Mouse (Mus musculus) embryo, embryonic 11 days (tissue): Measurements from ENCODE around the gene Prokr1.

Experiments
- DNase-seq: peaks from one replicate; pipeline ENCODE4 v3.0.0-alpha.2; 2015

The Prokr1 gene

DNA sequence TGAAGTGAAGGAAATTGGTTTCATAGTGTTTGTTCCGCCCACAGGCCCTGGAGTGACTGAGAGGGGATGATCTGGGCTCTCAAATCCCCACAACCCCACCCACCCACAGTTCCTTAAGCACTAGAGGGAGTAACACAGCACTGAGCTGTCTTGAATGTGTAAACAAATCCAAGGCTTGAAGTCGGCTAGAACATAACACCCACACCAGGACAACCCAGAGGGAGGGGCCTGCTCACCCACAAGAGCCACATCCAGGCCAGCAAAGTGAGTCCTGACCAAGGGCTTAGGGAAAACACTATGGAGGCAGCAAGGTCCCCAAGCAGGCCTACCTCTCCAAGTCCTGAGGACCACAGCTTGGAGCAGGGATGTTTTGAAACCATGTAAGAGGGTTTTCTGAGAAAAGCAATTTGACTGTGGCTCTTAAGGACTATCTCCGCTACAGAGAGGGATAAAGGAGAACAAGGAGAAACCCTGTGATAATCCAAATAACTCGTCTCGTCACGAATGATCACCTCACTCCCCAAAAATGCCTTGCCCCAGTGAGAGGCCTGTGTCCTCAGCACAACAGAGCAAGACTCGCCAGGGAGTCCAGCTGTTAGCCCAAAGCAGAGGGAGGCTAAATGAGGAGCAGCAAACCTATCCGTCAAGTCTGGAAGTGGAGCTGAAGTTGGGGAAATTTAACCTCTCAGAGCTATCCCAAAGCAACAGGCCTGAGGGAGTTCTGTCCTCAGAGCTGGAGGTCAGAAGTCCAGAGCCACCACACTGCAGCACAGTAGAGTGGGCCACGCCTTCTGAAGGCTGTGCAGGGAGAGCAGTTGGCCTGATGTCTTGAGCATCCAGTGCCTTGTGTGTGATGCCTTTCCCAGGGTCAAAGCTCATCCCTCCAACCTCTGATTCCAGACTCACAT is 22.6 kb downstream of the Prokr1 start:
- no peak for DNase-seq

DNA sequence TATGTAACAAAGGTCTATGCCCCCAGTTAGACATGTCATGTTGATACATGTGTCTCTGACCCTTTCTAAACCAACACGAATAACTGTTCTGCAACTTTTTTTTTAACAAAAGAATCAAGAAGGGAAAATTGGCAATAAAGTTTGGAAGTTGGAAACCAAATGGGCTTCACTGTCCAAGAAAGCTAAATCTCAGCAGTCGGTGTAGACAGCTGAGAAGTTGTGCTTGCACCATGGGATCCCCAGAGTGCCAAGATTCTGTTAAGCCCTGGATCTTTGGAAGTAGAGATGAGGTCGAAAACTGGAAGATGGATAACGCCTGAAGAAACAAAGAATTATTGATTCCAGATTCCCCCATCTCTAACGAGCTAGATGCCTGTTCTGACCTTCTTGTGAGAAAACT is 25.4 kb downstream of the Prokr1 start:
- no peak for DNase-seq

DNA sequence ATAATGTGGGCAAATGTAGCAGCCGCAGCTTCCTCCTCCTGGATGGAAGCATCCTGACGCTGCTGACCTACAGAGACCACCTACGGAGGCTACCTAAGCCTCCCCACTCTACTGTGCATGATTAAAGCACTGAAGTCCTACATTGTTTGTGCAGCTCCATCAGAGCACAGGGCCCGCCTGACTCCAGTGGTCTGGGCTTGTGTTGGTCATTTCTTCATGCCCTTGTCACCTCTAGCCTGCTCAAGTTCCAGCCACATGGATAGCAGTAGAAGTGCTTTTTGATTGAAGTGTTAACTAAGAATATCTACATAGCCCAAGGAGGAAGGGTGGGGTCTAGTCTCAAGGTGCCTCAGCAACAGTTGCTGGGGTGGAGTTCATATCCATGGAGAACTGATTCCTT is 26.2 kb downstream of the Prokr1 start:
- DNase-seq: no peak

DNA sequence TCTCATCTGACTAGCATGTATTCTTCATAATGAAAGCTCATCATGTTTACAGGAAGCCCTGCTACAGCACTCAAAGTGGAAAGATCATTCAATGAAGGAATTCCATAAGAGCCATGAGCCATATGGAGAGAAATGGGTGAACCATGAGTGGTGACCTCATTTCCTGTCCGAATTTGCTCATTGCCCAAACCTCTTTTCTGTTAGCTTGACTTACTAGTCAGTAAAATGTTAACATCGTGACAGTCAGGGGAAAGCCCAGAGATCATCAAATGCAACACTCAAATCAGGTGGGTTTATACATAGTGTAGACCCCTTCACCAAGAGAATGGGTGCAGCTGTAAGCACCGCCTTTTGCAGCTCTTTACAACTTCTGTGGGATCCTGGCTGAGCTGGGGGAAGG is 36.8 kb downstream of the Prokr1 start:
- no peak for DNase-seq

DNA sequence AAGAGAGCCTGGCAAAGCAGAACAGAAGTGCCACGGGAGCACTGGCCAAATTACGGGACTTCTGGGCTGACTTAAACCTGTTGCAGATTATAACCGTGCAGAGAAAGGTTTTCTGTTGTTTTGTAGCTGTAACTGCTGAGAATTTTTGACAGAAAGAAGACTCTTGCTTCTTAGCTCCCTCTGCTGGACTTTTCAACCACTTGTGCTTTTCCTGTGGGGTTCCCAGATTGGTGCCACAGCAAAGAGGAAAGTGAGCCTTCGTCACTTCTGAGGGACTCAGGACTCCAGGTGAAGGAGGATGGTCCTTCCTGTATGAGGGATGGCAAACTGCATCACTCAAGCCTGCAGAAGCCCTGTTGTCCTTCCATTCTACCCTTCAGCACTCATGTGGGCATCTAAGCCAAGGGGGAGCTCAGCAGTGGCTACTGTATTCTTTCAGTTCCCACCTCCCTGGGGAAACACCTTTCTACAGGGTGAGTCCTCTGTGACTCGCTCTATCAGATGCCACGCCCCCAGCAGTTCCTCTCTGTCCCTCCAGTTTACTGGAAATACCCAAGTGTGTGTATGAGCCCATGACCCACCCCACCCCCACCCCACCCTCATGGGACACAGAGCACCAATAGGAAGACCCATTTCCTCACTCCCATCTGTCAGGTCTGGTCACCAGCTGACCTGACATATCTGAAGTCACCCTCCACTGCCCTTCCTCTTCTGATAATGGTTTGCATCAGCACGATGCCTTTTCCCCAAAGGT is 38.3 kb downstream of the Prokr1 start:
- peak; percentile 46 for DNase-seq

DNA sequence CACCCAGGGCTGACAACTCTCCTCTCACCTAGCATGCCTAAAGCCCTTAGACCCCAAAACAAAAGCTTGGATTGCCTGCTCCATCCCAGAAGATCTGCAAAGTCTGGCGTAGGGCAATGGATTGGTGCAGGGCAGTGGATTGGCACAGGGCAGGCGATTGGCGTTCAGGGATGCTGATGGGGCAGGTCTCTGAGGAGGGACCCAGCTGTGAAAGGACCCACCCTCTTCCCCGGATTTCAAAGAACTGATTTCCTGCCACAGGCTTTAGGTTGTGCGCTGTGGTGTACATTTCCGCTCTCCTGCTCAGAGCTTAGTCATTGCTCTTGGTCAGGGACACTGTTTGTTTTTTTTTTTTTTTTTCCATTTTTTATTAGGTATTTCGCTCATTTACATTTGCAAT is 42.7 kb downstream of the Prokr1 start:
- DNase-seq: no peak

DNA sequence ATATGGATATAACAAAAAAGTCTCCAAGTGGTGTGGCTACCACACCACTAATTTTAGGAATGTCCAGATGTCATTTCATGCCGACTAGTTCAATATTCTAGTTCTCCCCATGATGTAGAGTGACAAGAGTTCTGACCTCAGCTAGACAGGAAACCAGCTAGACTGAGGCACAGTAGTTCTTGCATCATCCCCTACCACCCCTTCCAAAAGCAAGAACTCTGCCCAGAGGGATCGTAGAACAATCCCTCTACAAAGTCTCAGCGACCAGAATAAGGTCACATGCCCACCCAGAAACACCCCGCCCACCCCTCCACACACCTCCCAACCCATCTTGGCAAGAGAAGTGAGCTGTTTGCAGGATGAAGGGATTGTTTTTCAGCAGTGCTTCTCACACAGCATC is 43.1 kb downstream of the Prokr1 start:
- no peak for DNase-seq

DNA sequence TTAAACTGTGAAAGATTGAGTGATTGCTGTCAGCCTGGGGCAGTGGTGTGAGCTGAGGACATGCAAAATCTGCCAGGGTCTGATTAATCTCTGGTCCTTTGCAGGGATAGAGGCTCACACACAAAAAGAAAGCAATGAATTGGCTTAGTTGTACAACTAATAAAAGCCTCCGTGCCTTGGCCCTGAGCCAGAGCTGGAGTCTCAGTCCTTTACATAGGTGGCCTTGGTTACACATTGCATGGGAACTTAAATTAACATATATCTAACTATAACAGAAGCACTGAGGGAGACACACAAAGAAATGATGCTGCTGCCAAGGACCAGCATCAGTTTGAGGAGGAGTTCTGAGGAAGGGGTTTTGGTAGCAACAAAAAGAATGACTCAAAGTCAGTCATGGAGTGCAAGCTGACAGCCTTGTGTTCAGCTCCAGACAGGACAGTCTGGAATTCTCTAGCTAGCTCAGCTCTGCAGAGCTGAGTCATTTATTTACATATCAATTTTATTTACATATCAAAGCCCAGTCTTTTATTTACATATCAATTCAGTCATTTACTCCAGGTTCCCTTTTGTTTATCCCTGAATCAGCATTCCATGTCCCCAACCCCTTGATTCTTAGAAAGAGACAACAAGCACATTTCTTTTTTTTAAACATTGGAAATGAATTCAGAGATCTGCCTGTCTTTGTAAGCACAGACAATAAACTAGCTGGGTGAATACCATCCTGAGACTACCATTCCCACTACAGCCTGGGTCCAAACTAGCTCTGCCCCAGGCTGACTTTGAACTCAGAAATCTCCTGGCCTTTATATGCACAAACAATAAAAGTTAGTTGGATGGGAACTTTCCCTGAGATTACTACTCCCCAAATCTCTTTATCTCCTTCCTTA is 45.0 kb downstream of the Prokr1 start:
- DNase-seq: peak; percentile 57

DNA sequence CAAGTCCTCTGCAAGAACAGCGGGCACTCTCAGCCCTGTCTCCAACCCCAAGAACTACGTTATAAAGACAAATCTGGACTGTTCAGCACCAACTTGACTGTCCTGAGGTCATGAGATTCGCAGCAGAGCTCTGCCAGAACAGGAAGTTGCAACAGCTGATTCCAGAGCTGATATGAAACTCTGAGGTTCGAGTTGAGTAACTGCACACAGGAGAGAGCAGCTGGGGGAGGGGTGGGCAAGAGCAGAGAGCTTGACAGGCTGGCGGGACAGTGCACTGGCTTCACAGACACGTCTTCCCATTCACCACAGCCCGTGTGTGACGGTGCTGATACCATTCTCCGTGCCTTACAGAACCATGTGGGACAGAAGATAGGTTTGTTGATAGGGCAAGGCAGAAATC is 48.5 kb downstream of the Prokr1 start:
- DNase-seq: no peak

DNA sequence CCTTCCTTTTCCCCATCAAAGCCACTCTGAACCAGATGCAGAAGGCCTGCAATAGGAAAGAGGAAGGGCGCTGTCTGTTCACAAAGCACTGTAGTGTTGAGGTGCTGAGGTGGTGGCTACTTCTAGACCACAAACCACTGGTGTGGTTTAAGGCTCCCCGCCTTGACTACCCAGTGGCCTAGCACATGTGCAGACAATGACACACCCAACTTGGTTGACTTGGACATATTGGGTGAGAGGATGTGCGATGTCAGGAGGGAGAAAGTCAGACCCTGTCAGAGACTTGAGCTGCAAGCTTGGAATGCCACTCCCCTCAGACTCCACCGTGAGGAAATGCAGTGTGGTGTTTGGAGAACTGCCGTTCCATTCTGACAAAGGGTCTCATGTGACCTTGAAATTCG is 49.4 kb downstream of the Prokr1 start:
- DNase-seq: no peak

DNA sequence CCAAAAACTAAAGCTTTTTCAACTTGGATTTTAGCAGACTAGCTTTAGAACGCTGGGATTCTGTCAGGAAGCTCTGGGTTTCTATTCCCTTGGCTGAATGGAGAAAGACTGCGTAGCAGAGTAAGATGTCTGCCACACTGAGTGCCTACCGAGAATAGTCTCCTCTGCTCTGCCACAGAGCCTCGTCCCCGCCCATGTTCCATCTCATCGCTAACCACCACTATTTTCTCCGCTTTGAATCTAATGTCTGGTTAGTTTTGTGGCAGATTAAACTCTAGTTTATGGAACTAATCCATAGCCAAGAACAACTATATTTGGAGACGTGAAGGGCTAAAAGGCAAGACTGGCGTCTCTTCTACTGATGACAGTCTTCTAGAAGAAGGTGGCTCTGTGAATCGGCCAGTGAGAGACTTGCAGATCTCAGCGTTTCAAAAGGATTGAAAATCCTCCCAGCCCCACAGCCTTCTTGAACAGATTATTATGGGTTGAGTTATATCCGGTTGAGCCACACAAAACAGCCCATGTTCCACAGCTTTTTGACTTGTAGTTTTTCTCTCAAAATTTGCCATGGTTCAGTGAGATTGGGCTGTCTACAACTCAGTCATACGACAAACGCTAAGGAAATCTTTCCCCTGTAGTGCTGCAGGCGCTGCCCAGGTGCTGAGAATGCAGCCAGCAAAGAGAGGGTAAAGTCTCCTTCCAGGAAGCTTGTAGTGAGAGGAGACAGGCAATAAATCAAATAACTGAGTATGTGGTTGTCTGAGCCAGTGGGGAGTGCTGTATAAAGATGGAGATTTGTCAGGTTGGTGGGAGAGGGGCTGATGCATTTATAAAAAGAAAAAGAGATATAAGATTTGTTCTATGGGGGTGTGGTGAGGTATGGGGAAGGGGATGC is 51.9 kb downstream of the Prokr1 start:
- DNase-seq: no peak

DNA sequence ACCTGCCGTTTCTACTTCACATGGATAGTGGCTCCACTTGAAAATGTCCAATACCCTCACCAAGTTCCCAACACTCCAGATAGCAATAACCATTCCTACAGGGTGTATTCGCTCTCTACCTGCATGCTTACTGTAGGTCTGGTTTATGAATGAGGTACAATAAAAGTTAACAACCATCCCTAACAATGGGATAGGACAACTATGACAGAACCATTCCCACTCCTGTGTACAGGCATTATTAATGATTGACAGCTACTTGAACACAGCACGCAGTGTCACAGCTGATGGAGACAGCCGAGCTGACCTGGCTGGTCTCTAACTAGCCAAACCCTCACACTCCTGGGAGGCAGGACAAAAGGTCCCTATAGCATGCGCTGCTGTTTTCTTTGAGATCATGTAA is 52.9 kb downstream of the Prokr1 start:
- no peak for DNase-seq

DNA sequence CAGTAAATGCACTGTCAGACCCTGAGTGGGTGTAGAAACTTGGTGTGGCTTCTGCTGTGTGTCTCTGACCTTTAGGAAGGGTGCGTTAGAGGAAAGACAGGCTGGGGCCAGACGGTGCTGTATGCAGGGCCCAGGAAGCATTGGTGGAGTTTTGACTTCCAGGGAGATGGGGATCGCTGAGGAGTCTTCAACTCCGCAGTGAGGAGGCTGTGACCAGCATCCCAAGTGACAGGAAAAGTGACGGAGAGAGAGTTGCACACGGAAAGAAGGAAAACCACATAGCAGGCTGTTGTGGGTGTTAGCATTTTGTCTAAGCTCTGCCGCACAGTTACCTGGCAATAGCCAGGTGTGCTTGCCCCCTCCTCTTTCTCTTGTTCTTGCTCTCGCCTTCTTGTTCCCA is 54.3 kb downstream of the Prokr1 start:
- no peak for DNase-seq

DNA sequence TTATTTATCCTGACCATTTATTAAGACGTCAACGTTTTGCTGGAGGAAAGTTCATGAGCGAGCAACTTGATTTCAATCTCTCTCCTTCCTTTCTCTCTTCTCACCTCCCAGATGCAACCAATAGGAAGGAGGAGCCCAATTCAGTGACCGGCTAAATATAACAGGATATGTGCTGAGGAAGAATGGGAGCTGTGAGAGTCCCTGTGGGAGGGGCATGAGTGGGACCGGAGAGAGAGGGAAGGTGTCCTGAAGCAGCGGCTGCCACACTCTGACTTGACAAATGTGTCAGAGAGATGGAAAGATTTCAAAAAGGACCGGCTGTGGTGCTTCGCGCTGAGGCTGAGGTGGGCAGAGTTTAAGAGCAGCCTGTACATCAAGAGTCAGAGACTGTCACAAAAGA is 54.9 kb downstream of the Prokr1 start:
- DNase-seq: no peak

DNA sequence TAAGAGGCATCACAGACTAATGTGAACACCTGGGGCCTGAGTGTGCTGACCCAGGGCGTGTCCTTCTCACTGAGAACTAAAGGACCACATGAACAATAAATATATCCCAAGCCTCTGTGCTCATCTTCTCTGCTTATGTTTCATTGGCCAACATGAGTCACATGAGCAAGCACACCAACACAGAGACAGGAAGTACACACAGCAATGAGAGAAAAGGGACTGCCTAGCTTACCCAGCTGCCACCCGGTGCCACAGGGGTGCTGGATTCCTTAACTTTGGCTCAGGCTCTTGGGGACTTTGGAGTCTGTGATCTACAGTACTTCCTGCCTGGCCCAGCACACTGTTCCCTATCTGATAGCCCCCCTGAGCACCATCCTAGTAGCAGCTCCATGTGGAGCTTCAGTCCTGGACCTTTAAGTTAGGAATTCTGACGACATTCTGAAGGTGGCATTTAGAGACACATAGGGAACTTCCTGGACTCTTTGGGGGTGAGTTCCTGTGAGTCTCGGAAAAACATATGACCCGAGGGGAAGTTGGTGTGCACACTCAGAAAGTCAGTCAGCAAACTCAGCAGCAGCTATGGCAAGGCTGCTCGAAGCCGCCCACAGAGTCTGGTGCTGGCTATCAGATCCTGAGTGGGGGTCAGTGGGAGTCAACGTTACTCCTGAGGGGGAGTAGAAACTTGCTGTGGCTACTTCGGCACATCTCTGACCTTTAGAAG is 55.5 kb downstream of the Prokr1 start:
- no peak for DNase-seq

DNA sequence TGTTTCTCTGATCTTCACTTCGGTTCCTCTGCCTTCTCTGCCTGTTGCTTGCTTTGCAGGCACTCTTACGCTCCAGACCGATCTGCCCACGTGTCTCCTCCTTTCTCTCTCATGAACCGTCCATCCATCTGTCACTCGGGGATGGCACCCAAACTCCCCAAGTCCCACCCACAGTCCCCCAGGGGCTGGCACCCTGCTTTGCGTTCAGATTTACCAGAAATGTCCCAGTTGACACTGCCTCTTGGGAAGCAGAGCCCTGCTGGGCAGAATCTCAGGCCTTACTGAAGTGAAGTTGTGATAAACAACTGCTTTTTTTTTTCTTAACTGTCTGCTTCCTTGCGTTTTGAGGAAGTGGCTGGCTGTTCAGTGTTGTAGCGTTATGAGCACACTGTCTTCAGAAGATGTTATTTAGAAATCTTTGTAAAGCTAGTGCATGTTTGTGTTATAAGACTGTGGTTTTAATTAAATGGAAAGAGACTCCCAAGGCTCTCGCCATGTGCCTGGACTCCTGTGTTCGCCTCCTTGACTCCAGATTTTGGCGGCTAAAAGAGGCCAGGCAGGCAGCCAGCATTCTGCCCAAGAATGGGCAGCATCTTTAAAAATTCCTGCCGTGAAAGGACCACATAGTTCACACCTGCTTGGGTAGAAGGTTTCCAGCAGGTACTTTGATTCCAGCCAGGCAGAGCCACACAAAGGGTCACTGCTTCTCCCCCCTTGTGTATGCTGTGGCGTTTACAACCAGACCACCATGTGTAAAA is 57.4 kb downstream of the Prokr1 start, which contains the start of gene Arhgap25:
Arhgap25 (minus strand) TSS at position 307 of the 758 bp plus-strand sequence.
- DNase-seq: no peak

DNA sequence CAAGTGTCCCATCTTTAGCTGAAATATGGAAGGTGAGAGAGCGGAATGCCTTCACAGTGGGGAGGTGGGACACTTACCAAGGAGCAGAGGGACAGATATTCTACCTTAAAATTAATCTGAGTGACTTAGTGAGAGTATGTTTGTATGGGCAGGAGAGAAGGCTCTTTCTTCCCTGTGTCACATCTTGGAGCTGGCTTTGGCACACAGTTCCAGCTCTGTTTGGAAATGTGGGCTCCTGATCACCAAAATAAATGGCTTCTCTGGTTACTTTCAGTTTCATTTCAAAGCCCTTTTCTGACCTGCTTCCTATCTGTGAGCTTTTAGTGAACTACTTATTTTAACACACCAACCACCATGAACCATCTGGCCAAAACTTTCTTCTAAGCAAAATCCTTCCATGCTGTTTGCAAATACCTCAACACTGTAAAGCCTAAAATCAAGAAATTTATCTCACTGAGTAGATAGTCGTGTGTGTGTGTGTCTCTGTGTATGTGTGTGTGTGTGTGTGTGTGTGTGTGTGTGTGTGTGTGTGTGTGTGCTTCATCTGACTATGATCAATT is 59.0 kb downstream of the Prokr1 start:
- no peak for DNase-seq

DNA sequence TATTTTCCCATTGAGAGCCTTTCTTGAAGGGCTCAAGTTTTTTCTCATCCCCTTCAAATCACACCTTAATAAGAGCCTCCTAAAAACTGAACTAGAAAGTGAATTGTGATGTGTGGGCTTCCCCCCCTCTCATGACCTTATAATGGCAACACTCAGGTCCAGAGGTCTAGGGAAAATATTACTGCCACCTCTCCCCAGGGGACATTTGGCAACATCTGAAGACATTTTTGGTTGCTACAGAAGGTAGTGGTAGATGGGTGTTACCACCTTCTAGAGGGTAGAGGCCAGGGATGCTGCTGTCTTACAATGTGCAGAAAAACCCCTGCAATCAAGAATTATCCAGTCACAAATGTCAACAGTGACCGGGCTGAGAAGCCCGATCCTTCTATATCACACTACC is 60.2 kb downstream of the Prokr1 start:
- DNase-seq: no peak
